ENCODE assay signal across 8 mouse cellular contexts in the genomic region with DNA sequence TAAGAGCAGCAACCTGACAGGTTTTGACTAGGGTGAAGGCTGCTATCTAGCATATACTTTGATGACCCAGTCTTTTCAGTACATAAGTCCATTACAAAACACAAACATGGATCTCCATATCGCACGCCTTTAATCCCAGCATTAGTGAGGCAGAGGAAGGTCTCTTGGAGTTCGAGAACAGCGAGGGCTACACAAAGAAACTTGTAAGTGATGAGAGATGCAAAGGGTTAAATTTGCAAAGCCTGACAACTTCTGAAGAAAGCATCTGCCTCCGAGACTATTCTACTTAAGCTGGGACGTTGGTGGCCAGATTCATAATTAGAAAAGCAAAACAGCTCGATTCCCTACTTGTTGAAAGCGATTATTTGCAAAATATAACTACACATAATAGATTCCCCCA. TPM values are rescaled to one million over a fixed set of nuclear protein-coding genes. Genes with fewer than 3 reads are reported as not detected.
DNase-seq lines count a peak whose midpoint lies in the region; ATAC-seq and TF ChIP-seq lines count a peak whose summit lies in the region.

No protein-coding gene starts in this region.

- peak overlapping the region; percentile 49 for H3K4me2 ChIP-seq in hindbrain, postnatal 0 days (ENCODE audit: low read depth, low read length)
- peak overlapping the region; percentile 55 for H3K4me2 ChIP-seq in midbrain, embryonic 15.5 days

- no peaks in the 10 kb centered on the region for H3K9me3 ChIP-seq in hindbrain, postnatal 0 days (ENCODE audit: low read length)
- no peaks in the 10 kb centered on the region for H3K9me3 ChIP-seq in midbrain, embryonic 15.5 days

- H3K9ac ChIP-seq in hindbrain, postnatal 0 days (replicated peaks; ENCODE audit: low read length) = no peak overlapping the region
- no peak overlapping the region for H3K9ac ChIP-seq in midbrain, embryonic 15.5 days

- 6% methylated on average over 8 of the region's 8 CpGs for WGBS in kidney, adult 2 months
- WGBS in hindbrain, postnatal 0 days = 8% methylated on average over 8 of the region's 8 CpGs
- 6% methylated on average over 8 of the region's 8 CpGs for WGBS in midbrain, embryonic 15.5 days

- no peak for DNase-seq in kidney, adult 2 months
- no peak for DNase-seq in kidney, postnatal 25 days
- no peak for DNase-seq in hindbrain, postnatal 0 days (ENCODE audit: low spot score)
- no peak for DNase-seq in adipocyte (ENCODE audit: low spot score)
- DNase-seq in cerebellum, postnatal 25 days = no peak
- no peak for DNase-seq in natural killer cell, adult 2 months (ENCODE audit: low spot score in 2 of 2)

- H3K27me3 ChIP-seq in kidney, adult 2 months (replicated peaks; ENCODE audit: control insufficient read depth, insufficient read depth, low read length) = no peaks in the 10 kb centered on the region
- H3K27me3 ChIP-seq in hindbrain, postnatal 0 days (ENCODE audit: insufficient read depth, low read length) = no peaks in the 10 kb centered on the region
- no peaks in the 10 kb centered on the region for H3K27me3 ChIP-seq in midbrain, embryonic 15.5 days (replicated peaks)

- TF ChIP-seq POLR2A in kidney, adult 2 months (IDR thresholded peaks at IDR 0.05; ENCODE audit: low read depth, low read length) = no peak

- peak overlapping the region; percentile 50 for H3K4me3 ChIP-seq in kidney, adult 2 months (ENCODE audit: insufficient read depth, low read depth, low read length)
- peak overlapping the region; percentile 78 for H3K4me3 ChIP-seq in hindbrain, postnatal 0 days (ENCODE audit: low read length)
- H3K4me3 ChIP-seq in midbrain, embryonic 15.5 days = peak overlapping the region; percentile 61

- ATAC-seq in common myeloid progenitor, adult 5-6 weeks (replicated peaks; ENCODE audit: low read depth, poor library complexity, severe bottlenecking) = peak; percentile 6; the same call in 1 of the 2 replicates
- peak; percentile 28 for ATAC-seq in hindbrain, postnatal 0 days
- ATAC-seq in midbrain, embryonic 15.5 days (replicated peaks) = peak; percentile 40

- peaks cover 5% of the 10 kb centered on the region; the same call in 1 of the 2 replicates for H3K4me1 ChIP-seq in kidney, adult 2 months (ENCODE audit: control insufficient read depth, insufficient read depth, low read length)
- H3K4me1 ChIP-seq in hindbrain, postnatal 0 days (ENCODE audit: insufficient read depth, low read length) = 0 out of 2 replicates have a peak, but pooled peaks cover 5% of the 10 kb centered on the region
- peaks cover 21% of the 10 kb centered on the region for H3K4me1 ChIP-seq in midbrain, embryonic 15.5 days

- TF ChIP-seq CTCF in kidney, adult 2 months (conservative IDR thresholded peaks at IDR 0.05; ENCODE audit: insufficient read depth, insufficient read length, low read depth, low read length) = no peak
- no peak for TF ChIP-seq CTCF in hindbrain, postnatal 0 days (IDR thresholded peaks at IDR 0.05; ENCODE audit: low read depth)

- peak overlapping the region; percentile 51 for H3K27ac ChIP-seq in kidney, adult 2 months (ENCODE audit: insufficient read depth, low read depth, low read length)
- H3K27ac ChIP-seq in hindbrain, postnatal 0 days = no peak overlapping the region
- peak overlapping the region; percentile 53; the same call in 1 of the 2 replicates for H3K27ac ChIP-seq in midbrain, embryonic 15.5 days

- peaks cover 2% of the 10 kb centered on the region for H3K36me3 ChIP-seq in kidney, adult 2 months (ENCODE audit: control insufficient read depth, insufficient read depth, low read length)
- peaks cover 28% of the 10 kb centered on the region for H3K36me3 ChIP-seq in hindbrain, postnatal 0 days (ENCODE audit: insufficient read depth, low read length)
- peaks cover 28% of the 10 kb centered on the region for H3K36me3 ChIP-seq in midbrain, embryonic 15.5 days (replicated peaks)

RNA-seq across cellular contexts. Expression of gene Ing4, which starts 0.4 kb away (rescaled TPM):
- polyA plus RNA-seq in kidney, adult 2 months (2012; rRNA removed) = 39.1 and 39.2 TPM in 2 replicates
- 52.8 and 69.9 TPM in 2 replicates for total RNA-seq in common myeloid progenitor, adult 5-6 weeks (2017)
- total RNA-seq in hindbrain, postnatal 0 days (2014; rRNA removed) = 60.7 and 78.3 TPM in 2 replicates
- 97.6 and 102 TPM in 2 replicates for polyA plus RNA-seq in hindbrain, postnatal 0 days (2015; fragmentation: Nextera tagmentation; extraction: Ambion mirVana)
- polyA plus RNA-seq in midbrain, embryonic 15.5 days (2015; fragmentation: Nextera tagmentation; extraction: Ambion mirVana) = 165 and 178 TPM in 2 replicates

RNA-seq across cellular contexts. Expression of gene Acrbp, which starts 10.4 kb away (rescaled TPM):
- polyA plus RNA-seq in kidney, adult 2 months (2012; rRNA removed) = 14.3 and 18.9 TPM in 2 replicates
- total RNA-seq in common myeloid progenitor, adult 5-6 weeks (2017) = 2.3 and 5.4 TPM in 2 replicates
- total RNA-seq in hindbrain, postnatal 0 days (2014; rRNA removed) = 10.5 and 17.3 TPM in 2 replicates
- 12.2 and 17.5 TPM in 2 replicates for polyA plus RNA-seq in hindbrain, postnatal 0 days (2015; fragmentation: Nextera tagmentation; extraction: Ambion mirVana)
- polyA plus RNA-seq in midbrain, embryonic 15.5 days (2015; fragmentation: Nextera tagmentation; extraction: Ambion mirVana) = 18.4 and 19.6 TPM in 2 replicates

RNA-seq across cellular contexts. Expression of gene Lpar5, which starts 28.6 kb away (rescaled TPM):
- polyA plus RNA-seq in kidney, adult 2 months (2012; rRNA removed) = 2.9 and 3.5 TPM in 2 replicates
- 4.4 and 6.9 TPM in 2 replicates for total RNA-seq in common myeloid progenitor, adult 5-6 weeks (2017)
- 0.75 and 1.8 TPM in 2 replicates for total RNA-seq in hindbrain, postnatal 0 days (2014; rRNA removed)
- polyA plus RNA-seq in hindbrain, postnatal 0 days (2015; fragmentation: Nextera tagmentation; extraction: Ambion mirVana) = 0.68 and 0.88 TPM in 2 replicates
- polyA plus RNA-seq in midbrain, embryonic 15.5 days (2015; fragmentation: Nextera tagmentation; extraction: Ambion mirVana) = 0.56 and 0.60 TPM in 2 replicates

RNA-seq across cellular contexts. Expression of gene Zfp384, which starts 30.2 kb away (rescaled TPM):
- 37.8 and 45.7 TPM in 2 replicates for polyA plus RNA-seq in kidney, adult 2 months (2012; rRNA removed)
- total RNA-seq in common myeloid progenitor, adult 5-6 weeks (2017) = 19.7 and 27.0 TPM in 2 replicates
- total RNA-seq in hindbrain, postnatal 0 days (2014; rRNA removed) = 37.3 and 38.6 TPM in 2 replicates
- 10.3 and 11.6 TPM in 2 replicates for polyA plus RNA-seq in hindbrain, postnatal 0 days (2015; fragmentation: Nextera tagmentation; extraction: Ambion mirVana)
- 19.1 and 19.9 TPM in 2 replicates for polyA plus RNA-seq in midbrain, embryonic 15.5 days (2015; fragmentation: Nextera tagmentation; extraction: Ambion mirVana)

RNA-seq across cellular contexts. Expression of gene Pianp, which starts 42.6 kb away (rescaled TPM):
- polyA plus RNA-seq in kidney, adult 2 months (2012; rRNA removed) = 0.95 and 0.99 TPM in 2 replicates
- total RNA-seq in common myeloid progenitor, adult 5-6 weeks (2017) = not detected in 2 replicates
- total RNA-seq in hindbrain, postnatal 0 days (2014; rRNA removed) = 24.1 and 32.9 TPM in 2 replicates
- 58.9 and 65.4 TPM in 2 replicates for polyA plus RNA-seq in hindbrain, postnatal 0 days (2015; fragmentation: Nextera tagmentation; extraction: Ambion mirVana)
- polyA plus RNA-seq in midbrain, embryonic 15.5 days (2015; fragmentation: Nextera tagmentation; extraction: Ambion mirVana) = 70.8 and 75.8 TPM in 2 replicates
